Mouse (Mus musculus) midbrain, embryonic 11.5 days (tissue): ENCODE measurements around the gene Smtnl2. TPM values are rescaled to one million over a fixed set of nuclear protein-coding genes. Genes with fewer than 3 reads are reported as not detected.
A peak's percentile ranks its signal among the peaks of the same experiment; 100 is the strongest.

Experiments used
- ATAC-seq: fragments of 200-750 bp; cut with Nextera tagmentation; 2 replicates; pipeline ENCODE4 v1.8.0; 2017; ENCODE audit warnings: moderate TSS enrichment, moderate library complexity; ENCODE audit not compliant: low FRiP score
- DNase-seq: peaks from one replicate; pipeline ENCODE4 v3.0.0; 2015; ENCODE audit warnings: low spot score; ENCODE audit errors: missing footprints
- H3K27ac ChIP-seq: fragments of 300-500 bp; sonication (generic); 2 replicates; pipeline ENCODE4 v1.5.1; 2014; ENCODE audit warnings: low read depth, low read length
- H3K27me3 ChIP-seq: fragments of 300-500 bp; sonication (generic); 2 replicates; pipeline ENCODE4 v1.6.1; 2014; ENCODE audit warnings: mild to moderate bottlenecking, low read length, moderate library complexity, mixed read lengths; ENCODE audit not compliant: control insufficient read depth, insufficient read depth
- H3K36me3 ChIP-seq: fragments of 300-500 bp; sonication (generic); 2 replicates; pipeline ENCODE4 v1.6.1; 2014; ENCODE audit warnings: mild to moderate bottlenecking, low read length, moderate library complexity, mixed read lengths; ENCODE audit not compliant: control insufficient read depth, insufficient read depth
- H3K4me1 ChIP-seq: fragments of 300-500 bp; sonication (generic); 2 replicates; pipeline ENCODE4 v1.6.1; 2014; ENCODE audit warnings: low read length; ENCODE audit not compliant: control insufficient read depth, insufficient read depth
- H3K4me2 ChIP-seq: fragments of 300-500 bp; sonication (generic); 2 replicates; pipeline ENCODE4 v1.6.1; 2014; ENCODE audit warnings: mild to moderate bottlenecking, moderate library complexity
- H3K4me3 ChIP-seq: fragments of 300-500 bp; sonication (generic); 2 replicates; pipeline ENCODE4 v1.5.1; 2014; ENCODE audit warnings: low read depth, low read length
- H3K9ac ChIP-seq: fragments of 300-500 bp; sonication (generic); 2 replicates; pipeline ENCODE4 v1.6.1; 2014; ENCODE audit warnings: low read length
- H3K9me3 ChIP-seq: fragments of 300-500 bp; sonication (generic); 2 replicates; pipeline ENCODE4 v1.6.1; 2016; ENCODE audit warnings: low read length; ENCODE audit not compliant: control insufficient read depth
- WGBS: fragments of 180-500 bp; shearing (Covaris S2); extraction: QIAGEN DNeasy Blood & Tissue Kit; methylation state at CpG from one replicate; pipeline ENCODE4 v1.1.7; 2014; 5-methylcytosine and 5-hydroxymethylcytosine counted together
- polyA plus RNA-seq: library from polyadenylated mRNA; unstranded; fragments of >200 nt; fragmentation: Nextera tagmentation; extraction: Ambion mirVana; gene quantifications from 2 replicates; pipeline ENCODE4 v1.2.1, GENCODE M21; 2014

Smtnl2 gene
- polyA plus RNA-seq, 1 experiment from 2014 or later = 4.1 TPM

DNA sequence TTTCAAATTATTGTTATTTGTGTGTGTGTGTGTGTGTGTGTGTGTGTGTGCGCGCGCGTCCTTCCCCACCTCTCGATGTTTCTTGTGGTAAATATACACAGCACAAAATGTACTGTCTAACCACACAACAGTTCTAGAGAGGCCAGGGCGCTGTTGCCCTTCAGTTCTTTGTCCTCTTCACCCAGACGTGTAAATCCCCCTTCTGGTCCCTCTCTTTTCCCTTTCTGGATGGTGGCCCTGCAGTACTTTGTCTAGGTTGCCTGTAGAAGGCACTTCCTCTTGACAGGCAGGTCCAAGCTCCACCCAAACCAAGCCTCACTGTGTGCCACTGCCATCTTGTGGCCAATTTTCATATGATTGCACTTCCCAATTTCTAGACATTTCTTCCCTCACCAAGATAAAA, 17.8 kb upstream of the Smtnl2 start:
- ATAC-seq = peak; percentile 55; the same call in 1 of the 2 replicates
- Histone ChIP-seq H3K4me1 (no peaks in the 10 kb centered on the region), H3K36me3 (no peaks in the 10 kb centered on the region), H3K9ac (no peak overlapping the region), H3K27ac (no peak overlapping the region), H3K9me3 (no peaks in the 10 kb centered on the region), H3K4me3 (no peak overlapping the region), H3K4me2 (no peak overlapping the region), H3K27me3 (no peaks in the 10 kb centered on the region)
- 43% methylated on average over 7 of the region's 7 CpGs for WGBS
- DNase-seq = peak; percentile 96

DNA sequence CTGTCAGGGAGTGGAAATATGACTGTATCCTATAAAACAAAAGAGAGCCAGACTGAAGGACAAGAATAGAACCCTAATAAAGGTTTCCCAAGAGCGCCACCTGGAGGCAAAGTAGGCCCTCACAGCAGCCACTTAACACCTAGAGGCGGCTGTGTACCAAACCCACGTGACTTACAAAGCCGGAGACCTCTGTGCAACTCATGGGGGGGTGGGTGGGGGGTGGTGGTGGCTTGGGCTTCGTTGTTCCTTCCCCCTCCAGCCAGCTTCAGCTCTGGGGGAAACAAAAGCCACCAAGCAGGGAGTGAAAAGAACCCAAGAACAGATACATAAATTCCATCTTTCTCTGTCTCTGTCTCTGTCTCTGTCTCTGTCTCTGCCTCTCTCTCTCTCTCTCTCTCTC, 17.2 kb upstream of the Smtnl2 start:
- Histone ChIP-seq H3K4me2 (no peak overlapping the region), H3K27ac (no peak overlapping the region), H3K4me3 (no peak overlapping the region), H3K9ac (no peak overlapping the region), H3K9me3 (no peaks in the 10 kb centered on the region), H3K36me3 (no peaks in the 10 kb centered on the region), H3K27me3 (no peaks in the 10 kb centered on the region), H3K4me1 (no peaks in the 10 kb centered on the region)
- WGBS = 8% methylated on average over 5 of the region's 5 CpGs
- peak; percentile 94 for DNase-seq
- no peak for ATAC-seq

DNA sequence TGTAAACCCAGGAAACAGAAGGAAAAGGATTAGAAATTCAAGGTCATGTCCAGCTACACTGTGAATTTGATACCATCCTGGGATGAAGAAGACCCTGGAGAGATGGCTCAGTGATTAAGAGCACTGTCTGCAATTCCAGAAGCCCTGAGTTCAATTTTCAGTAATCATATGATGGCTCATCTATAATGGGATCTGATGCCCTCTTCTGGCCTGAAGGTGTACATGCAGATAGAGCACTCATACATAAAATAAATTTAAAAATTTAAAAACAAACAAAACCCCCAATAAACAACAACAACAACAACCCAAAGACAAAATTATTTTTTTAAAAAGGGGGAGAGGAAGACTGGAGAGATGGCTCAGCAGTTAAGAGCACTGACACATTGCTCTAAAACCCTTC, 15.4 kb upstream of the Smtnl2 start:
- Histone ChIP-seq H3K9ac (no peak overlapping the region), H3K4me1 (no peaks in the 10 kb centered on the region), H3K27me3 (no peaks in the 10 kb centered on the region), H3K9me3 (no peaks in the 10 kb centered on the region), H3K27ac (no peak overlapping the region), H3K36me3 (no peaks in the 10 kb centered on the region), H3K4me2 (no peak overlapping the region), H3K4me3 (no peak overlapping the region)
- DNase-seq (no peak), ATAC-seq (no peak)

DNA sequence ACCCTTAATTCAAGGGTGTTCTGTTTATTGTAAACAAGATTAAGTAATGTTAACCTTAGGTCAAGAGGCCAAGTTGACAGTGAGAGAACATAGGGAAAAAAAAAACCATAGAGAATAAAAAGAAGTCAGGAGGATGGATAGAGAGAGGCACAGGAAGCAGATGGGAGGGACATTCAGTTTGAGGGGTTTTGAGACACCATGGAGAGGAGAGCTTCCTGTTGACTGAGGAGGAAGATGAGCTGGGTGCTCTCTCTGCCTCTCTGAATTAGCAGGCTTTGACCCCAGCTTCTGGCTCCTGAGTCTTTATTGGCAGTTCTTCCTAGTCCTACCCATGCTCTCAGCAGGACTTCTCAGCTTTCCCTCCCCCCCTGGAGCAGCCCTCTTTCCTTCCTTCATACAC, 13.7 kb upstream of the Smtnl2 start:
- no peaks in the 10 kb centered on the region for H3K36me3 ChIP-seq
- no peak overlapping the region for H3K27ac ChIP-seq
- no peaks in the 10 kb centered on the region for H3K4me1 ChIP-seq
- H3K4me3 ChIP-seq = no peak overlapping the region
- ATAC-seq = no peak
- no peak overlapping the region for H3K9ac ChIP-seq
- no peaks in the 10 kb centered on the region for H3K9me3 ChIP-seq
- no peak overlapping the region for H3K4me2 ChIP-seq
- DNase-seq = no peak
- H3K27me3 ChIP-seq = no peaks in the 10 kb centered on the region

DNA sequence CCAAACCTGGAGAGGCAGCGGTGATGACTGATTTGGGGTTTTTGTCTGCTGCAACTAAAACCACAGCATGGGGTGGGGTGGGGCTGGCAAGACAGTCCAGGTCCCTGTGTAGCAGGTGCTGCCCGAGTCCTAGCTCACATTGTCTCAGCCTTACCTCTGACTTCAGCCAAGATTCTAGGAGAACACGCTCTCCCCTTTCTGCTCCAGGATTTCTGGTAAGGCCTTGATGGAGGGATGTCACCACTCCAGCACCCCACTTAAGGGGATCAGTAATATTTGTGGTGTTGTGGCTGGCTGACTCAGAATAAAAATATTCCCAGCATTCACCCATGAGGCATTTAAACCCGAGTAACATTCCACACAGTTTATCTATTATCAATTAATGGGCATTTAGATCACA, 12.2 kb upstream of the Smtnl2 start:
- H3K4me1 ChIP-seq = no peaks in the 10 kb centered on the region
- H3K4me3 ChIP-seq = no peak overlapping the region
- H3K9me3 ChIP-seq = no peaks in the 10 kb centered on the region
- no peak overlapping the region for H3K4me2 ChIP-seq
- WGBS = 91% methylated on average over 4 of the region's 4 CpGs
- DNase-seq = no peak
- H3K9ac ChIP-seq = no peak overlapping the region
- no peaks in the 10 kb centered on the region for H3K36me3 ChIP-seq
- no peaks in the 10 kb centered on the region for H3K27me3 ChIP-seq
- H3K27ac ChIP-seq = no peak overlapping the region
- no peak for ATAC-seq

DNA sequence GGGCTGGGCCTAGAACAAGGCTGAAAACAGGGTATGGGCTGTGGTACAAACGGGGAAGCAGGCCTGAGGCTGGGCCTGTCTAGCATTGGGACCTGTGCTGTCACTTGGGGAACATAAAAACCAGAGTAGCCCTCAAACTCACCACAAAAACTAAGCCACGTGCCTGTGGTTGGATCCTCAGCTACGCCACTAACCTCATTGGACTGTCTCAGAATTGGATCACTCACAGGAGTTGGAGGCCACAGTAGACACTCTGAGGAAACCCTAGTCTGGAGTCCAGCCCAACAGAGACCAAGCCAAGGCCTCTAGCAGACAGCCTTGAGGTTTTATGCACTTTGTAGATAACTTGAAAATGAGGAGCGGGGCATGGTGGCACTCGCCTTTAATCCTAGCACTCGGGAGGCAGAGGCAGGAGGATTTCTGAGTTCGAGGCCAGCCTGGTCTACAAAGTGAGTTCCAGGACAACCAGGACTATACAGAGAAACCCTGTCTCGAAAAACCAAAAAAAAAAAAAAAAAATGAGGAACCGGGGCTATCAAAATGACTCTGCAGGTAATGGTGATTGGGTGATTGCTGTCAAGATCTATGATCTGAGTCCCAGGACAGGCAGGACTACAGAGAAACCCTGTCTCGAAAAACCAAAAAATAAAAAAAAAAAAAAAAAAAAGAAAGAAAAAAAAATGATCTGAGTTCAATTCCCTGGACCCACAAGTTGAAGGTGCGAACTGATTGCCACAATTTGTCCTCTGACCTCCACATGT, 10.2 kb upstream of the Smtnl2 start:
- DNase-seq (no peak), ATAC-seq (no peak)
- no peak overlapping the region for H3K4me2 ChIP-seq
- no peaks in the 10 kb centered on the region for H3K36me3 ChIP-seq
- no peak overlapping the region for H3K9ac ChIP-seq
- no peak overlapping the region for H3K4me3 ChIP-seq
- H3K27ac ChIP-seq = no peak overlapping the region
- H3K9me3 ChIP-seq = no peaks in the 10 kb centered on the region
- peaks cover 7% of the 10 kb centered on the region for H3K4me1 ChIP-seq
- 94% methylated on average over 11 of the region's 11 CpGs for WGBS
- H3K27me3 ChIP-seq = no peaks in the 10 kb centered on the region; the same call in 1 of the 2 replicates

DNA sequence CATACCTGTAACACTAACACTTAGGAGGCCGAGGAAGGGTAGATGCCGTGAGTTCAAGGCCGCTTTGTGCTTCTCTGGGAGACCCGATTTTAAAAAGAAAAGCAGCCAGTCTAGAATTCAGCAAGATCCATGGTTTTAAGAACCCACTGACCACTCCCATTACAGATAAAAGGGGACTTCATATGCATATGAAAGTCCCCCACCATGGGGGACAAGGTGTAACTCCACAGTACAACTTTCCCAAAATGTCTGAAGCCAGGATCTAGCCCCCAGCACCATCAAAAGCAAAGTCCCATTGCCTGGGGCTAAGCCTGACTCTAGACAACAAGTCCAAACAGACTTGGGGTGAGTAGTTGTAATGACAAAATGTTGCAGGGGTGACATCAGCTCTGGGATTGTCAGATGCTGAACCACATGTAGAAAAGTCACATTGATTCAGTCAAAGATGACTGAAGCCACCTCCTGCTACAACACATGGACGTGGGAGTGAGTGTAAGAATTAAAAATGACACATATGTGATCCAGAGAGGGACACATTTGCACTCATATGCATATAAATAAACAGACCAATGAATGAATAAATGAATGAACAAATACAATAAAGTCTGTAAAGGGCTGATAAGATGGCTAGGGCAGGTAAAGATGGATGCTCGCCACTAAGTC, 9.1 kb upstream of the Smtnl2 start:
- Histone ChIP-seq H3K9ac (no peak overlapping the region), H3K36me3 (no peaks in the 10 kb centered on the region), H3K27me3 (no peaks in the 10 kb centered on the region; the same call in 1 of the 2 replicates), H3K4me2 (no peak overlapping the region), H3K4me1 (peaks cover 7% of the 10 kb centered on the region), H3K9me3 (no peaks in the 10 kb centered on the region), H3K4me3 (no peak overlapping the region), H3K27ac (no peak overlapping the region)
- no peak for ATAC-seq
- DNase-seq = no peak
- 82% methylated on average over 6 of the region's 6 CpGs for WGBS

DNA sequence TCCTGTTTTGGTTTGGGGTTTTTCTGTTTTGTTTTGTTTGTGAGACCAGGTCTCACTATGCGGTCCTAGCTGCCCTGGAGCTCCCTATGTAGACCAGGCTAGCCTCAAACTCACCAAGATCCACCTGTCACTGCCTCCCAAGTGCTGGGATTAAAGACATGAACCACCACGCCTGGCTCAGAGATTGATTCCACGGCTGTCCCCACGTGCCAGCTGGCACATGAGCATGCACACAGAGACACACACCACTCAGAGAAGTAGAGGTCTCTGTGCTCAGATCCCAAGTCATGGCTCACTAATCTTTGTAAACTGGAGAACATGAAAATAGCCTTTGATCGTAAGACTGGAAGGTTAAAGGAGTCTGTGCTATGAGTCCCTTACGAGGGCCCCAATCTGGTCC, 7.5 kb upstream of the Smtnl2 start:
- WGBS = 83% methylated on average over 6 of the region's 6 CpGs
- no peaks in the 10 kb centered on the region; the same call in none of the 2 replicates for H3K27me3 ChIP-seq
- no peak for ATAC-seq

DNA sequence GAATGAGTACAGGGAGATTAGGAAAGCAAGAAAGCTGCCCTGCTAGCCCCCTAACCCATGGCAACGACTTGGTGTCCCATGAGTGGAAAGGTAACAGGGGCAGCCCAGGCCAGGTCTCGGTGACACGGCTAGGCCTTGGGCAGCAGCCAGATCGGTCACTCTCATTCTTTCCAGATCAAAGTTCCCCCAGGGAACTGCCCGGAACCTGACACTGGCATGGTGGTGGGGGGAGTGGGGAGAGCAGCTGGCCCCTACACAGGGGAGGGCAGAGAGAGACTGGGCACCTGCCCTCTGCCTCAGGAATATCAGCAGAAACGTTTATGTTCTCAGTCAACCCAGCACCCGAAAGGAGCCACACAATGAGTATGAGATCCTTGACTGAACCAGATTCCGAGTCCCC, 6.7 kb upstream of the Smtnl2 start:
- DNase-seq (no peak), ATAC-seq (no peak)
- Histone ChIP-seq H3K9ac (no peak overlapping the region), H3K9me3 (no peaks in the 10 kb centered on the region), H3K4me1 (peaks cover 7% of the 10 kb centered on the region), H3K27ac (no peak overlapping the region), H3K27me3 (no peaks in the 10 kb centered on the region; the same call in none of the 2 replicates), H3K36me3 (no peaks in the 10 kb centered on the region), H3K4me3 (no peak overlapping the region), H3K4me2 (no peak overlapping the region)
- 41% methylated on average over 8 of the region's 8 CpGs for WGBS

More for the DNA sequence above, 7.5 kb upstream of the Smtnl2 start:
- H3K4me1 ChIP-seq = peaks cover 7% of the 10 kb centered on the region
- no peak for DNase-seq
- H3K4me3 ChIP-seq = no peak overlapping the region
- H3K4me2 ChIP-seq = no peak overlapping the region
- H3K9me3 ChIP-seq = no peaks in the 10 kb centered on the region
- H3K9ac ChIP-seq = no peak overlapping the region
- H3K27ac ChIP-seq = no peak overlapping the region
- H3K36me3 ChIP-seq = no peaks in the 10 kb centered on the region
